Mouse (Mus musculus) liver, embryonic 15.5 days (tissue): Measurements from ENCODE around the gene 2410137M14Rik. TPM values are rescaled to one million over a fixed set of nuclear protein-coding genes. Genes with fewer than 3 reads are reported as not detected.
"Not testable (repeated sequence)": the region's sequence is repeated elsewhere in the genome, so short reads cannot be mapped to it uniquely, and the experiment has no call there.

Source experiments
- ATAC-seq: fragments of 200-750 bp; cut with Nextera tagmentation; 2 replicates; pipeline ENCODE4 v1.8.0; 2017; ENCODE audit warnings: moderate number of reproducible peaks, mild to moderate bottlenecking, moderate library complexity; ENCODE audit not compliant: insufficient read depth
- H3K27ac ChIP-seq: fragments of 300-500 bp; sonication (generic); replicated peaks from 2 replicates; pipeline ENCODE4 v1.5.1; 2015; ENCODE audit warnings: mild to moderate bottlenecking, inconsistent platforms
- H3K27me3 ChIP-seq: fragments of 300-500 bp; sonication (generic); 2 replicates; pipeline ENCODE4 v1.6.1; 2015; ENCODE audit warnings: mild to moderate bottlenecking, inconsistent platforms
- H3K36me3 ChIP-seq: fragments of 300-500 bp; sonication (generic); replicated peaks from 2 replicates; pipeline ENCODE4 v1.6.1; 2015; ENCODE audit warnings: moderate library complexity, mild to moderate bottlenecking, inconsistent platforms
- H3K4me1 ChIP-seq: fragments of 300-500 bp; sonication (generic); replicated peaks from 2 replicates; pipeline ENCODE4 v1.6.1; 2015; ENCODE audit warnings: inconsistent platforms
- H3K4me2 ChIP-seq: fragments of 300-500 bp; sonication (generic); 2 replicates; pipeline ENCODE4 v1.6.1; 2015; ENCODE audit warnings: moderate library complexity, mild to moderate bottlenecking, inconsistent platforms
- H3K4me3 ChIP-seq: fragments of 300-500 bp; sonication (generic); replicated peaks from 2 replicates; pipeline ENCODE4 v1.5.1; 2015; ENCODE audit warnings: mild to moderate bottlenecking, inconsistent platforms
- H3K9ac ChIP-seq: fragments of 300-500 bp; sonication (generic); 2 replicates; pipeline ENCODE4 v1.6.1; 2015; ENCODE audit warnings: moderate library complexity, mild to moderate bottlenecking, inconsistent platforms
- H3K9me3 ChIP-seq: fragments of 300-500 bp; sonication (generic); replicated peaks from 2 replicates; pipeline ENCODE4 v1.6.1; 2016; ENCODE audit warnings: inconsistent platforms
- WGBS: fragments of 180-500 bp; shearing (Covaris S2); methylation state at CpG from one replicate; pipeline ENCODE4 v1.1.7; 2015; ENCODE audit warnings: mixed read lengths; ENCODE audit not compliant: insufficient replicate concordance; 5-methylcytosine and 5-hydroxymethylcytosine counted together
- polyA plus RNA-seq: library from polyadenylated mRNA; unstranded; fragments of >200 nt; fragmentation: Nextera tagmentation; extraction: Ambion mirVana; gene quantifications from 2 replicates; pipeline ENCODE4 v1.2.1, GENCODE M21; 2015

The 2410137M14Rik gene
- polyA plus RNA-seq, 1 experiment from 2014 or later = not detected

DNA sequence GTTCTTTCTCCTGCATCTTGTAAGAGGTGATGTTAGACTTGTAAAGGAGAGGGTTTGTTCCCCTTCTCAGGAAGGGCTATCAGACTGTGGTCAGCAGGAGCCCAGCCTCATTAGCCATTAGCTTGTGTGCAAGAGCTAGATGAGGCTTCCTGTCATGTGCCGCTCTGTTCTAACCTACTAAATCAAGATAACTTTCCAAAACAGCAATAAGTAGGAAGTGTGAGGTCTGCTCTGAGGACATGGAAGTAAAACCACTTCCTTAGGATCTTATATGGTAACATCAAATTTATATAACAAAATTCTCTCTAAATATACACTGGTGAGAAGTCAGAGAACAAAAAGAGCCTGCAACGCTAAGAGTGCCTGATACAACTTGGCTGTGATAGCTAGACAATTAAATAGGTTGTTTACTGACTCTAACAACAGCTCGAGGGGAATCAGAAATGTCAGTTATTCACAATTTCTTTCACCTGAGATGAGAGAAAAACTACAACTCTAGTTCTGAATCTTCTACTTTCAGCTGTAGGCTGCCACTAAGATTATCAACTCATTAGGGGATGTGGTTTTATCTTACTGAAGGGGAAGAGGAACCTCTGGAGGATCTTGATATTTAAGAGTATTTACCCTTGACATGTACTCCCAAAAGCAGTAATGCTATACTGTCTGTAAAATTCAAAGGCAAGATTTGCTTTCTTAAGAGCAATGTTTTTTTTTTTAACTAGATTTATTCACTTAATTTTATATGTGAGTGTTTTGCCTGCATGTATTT is 11.5 kb upstream of the 2410137M14Rik start:
- 10% methylated on average over 3 of the region's 3 CpGs for WGBS
- Histone ChIP-seq H3K9ac (no peak overlapping the region), H3K27ac (no peak overlapping the region), H3K4me2 (no peak overlapping the region), H3K27me3 (peaks cover 22% of the 10 kb centered on the region), H3K36me3 (no peaks in the 10 kb centered on the region), H3K4me3 (no peak overlapping the region), H3K4me1 (no peaks in the 10 kb centered on the region), H3K9me3 (no peaks in the 10 kb centered on the region)
- no peak for ATAC-seq

GRCm38 (mm10) chr17:36990630-36991029 is 9.6 kb upstream of the 2410137M14Rik start:
- whole genome bisulfite sequencing = 67% methylated on average over 6 of the region's 6 CpGs
- H3K4me3 ChIP-seq, H3K9ac ChIP-seq, H3K4me2 ChIP-seq, H3K27ac ChIP-seq, H3K4me1 ChIP-seq, ATAC-seq, H3K9me3 ChIP-seq, H3K36me3 ChIP-seq: not testable (repeated sequence)
- peaks cover 34% of the 10 kb centered on the region for H3K27me3 ChIP-seq

GRCm38 (mm10) chr17:36989437-36989836 is 8.4 kb upstream of the 2410137M14Rik start, which contains the start of gene H2-M5:
Gene H2-M5 (minus strand): TSS chr17:36989537.
- Histone ChIP-seq H3K9me3 (no peaks in the 10 kb centered on the region), H3K36me3 (no peaks in the 10 kb centered on the region), H3K4me2 (no peak within 1 kb of the TSS; the same call in 1 of the 2 replicates), H3K27ac (no peak within 1 kb of the TSS), H3K4me3 (no peak within 1 kb of the TSS), H3K4me1 (no peaks in the 10 kb centered on the region), H3K27me3 (peaks cover 39% of the 10 kb centered on the region), H3K9ac (no peak within 1 kb of the TSS)
- 39% methylated on average over 5 of the region's 5 CpGs for WGBS
- no peak for ATAC-seq

DNA sequence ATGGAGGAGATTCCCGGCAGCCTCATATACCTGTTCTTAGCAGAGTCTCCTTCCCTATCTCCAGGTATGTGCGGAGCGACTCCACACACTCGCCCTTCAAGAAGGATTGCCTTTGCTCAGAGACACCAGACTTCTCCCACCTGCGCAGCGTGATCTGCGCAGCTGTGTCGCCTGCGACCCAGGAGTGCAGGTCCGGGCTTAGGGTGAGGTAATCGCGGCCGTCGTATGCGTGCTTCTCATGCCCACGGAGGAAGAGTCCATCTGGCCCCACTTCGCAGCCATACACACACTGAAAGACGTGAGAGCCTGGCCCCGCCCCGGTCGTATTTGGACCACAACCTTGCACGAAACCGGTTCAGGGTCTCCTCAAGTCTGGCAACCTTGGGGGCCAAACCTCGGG is 7.4 kb upstream of the 2410137M14Rik start:
- Histone ChIP-seq H3K4me2 (no peak overlapping the region; the same call in 1 of the 2 replicates), H3K9me3 (no peaks in the 10 kb centered on the region), H3K27me3 (peaks cover 39% of the 10 kb centered on the region), H3K4me1 (no peaks in the 10 kb centered on the region), H3K9ac (no peak overlapping the region), H3K4me3 (no peak overlapping the region), H3K27ac (no peak overlapping the region), H3K36me3 (no peaks in the 10 kb centered on the region)
- WGBS = 9% methylated on average over 24 of the region's 24 CpGs
- ATAC-seq = no peak

- H3K27ac ChIP-seq = no peak overlapping the region
- ATAC-seq = no peak
- no peaks in the 10 kb centered on the region for H3K9me3 ChIP-seq
- 41% methylated on average over 5 of the region's 5 CpGs for WGBS
- no peak overlapping the region for H3K4me2 ChIP-seq
- no peaks in the 10 kb centered on the region for H3K36me3 ChIP-seq
- H3K27me3 ChIP-seq = peaks cover 36% of the 10 kb centered on the region
- H3K4me1 ChIP-seq = no peaks in the 10 kb centered on the region
- H3K4me3 ChIP-seq = no peak overlapping the region
- H3K9ac ChIP-seq = no peak overlapping the region
These were observed 1.5 kb upstream of the 2410137M14Rik start for GRCm38 (mm10) chr17:36982253-36983155.

DNA sequence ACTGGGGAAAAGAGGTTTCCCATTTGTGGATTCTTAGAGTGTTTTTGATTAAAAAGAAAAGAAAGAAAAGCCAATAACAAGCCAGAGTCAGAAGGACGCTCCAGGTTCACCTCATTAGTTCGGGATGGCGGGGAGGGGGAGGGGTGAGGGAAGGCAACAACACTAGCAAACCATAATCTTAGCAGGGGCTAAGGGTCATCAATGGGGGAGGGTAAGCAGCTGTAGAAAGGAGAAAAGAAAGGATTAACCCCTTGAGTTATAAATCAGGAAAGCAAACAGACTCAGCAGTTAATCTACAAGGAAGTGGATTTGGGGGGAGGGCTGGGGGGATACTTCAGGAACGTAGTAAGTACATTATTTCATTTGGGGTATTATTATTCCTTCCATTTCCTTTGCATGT is 808 bp upstream of the 2410137M14Rik start:
- 13% methylated on average over 4 of the region's 4 CpGs for WGBS
- Histone ChIP-seq H3K9me3 (no peaks in the 10 kb centered on the region), H3K27ac (no peak overlapping the region), H3K36me3 (no peaks in the 10 kb centered on the region), H3K27me3 (peaks cover 29% of the 10 kb centered on the region), H3K4me3 (no peak overlapping the region), H3K9ac (no peak overlapping the region), H3K4me2 (peak overlapping the region; percentile 37; the same call in 1 of the 2 replicates), H3K4me1 (no peaks in the 10 kb centered on the region)
- ATAC-seq = no peak

DNA sequence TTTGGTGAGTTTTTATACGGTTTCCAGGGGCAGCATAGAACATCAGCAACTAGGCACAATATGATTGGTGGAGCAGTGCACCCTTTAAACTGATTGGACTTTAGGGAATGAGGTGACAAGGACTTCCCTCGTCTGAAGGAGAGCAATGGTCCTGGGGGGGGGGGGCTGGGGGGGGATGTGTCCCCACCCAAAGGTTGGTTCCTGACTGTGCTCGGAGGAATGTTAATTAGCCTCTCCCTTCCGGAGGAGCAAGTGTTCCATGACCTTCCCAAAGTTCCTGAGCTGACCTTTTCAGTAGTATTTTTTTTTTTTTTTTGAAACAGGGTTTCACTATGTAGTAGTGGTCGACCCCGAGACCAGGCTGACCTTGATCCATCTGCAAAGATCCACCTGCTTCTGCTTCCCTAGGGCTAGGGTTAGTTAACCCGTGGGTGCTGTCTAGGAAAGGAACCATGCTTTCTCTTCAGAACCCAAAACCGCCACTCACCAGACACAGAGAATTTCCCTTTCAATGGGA is 7.7 kb downstream of the 2410137M14Rik start:
- ATAC-seq = no peak
- Histone ChIP-seq H3K4me2 (no peak overlapping the region), H3K4me3 (no peak overlapping the region), H3K9ac (no peak overlapping the region), H3K27ac (no peak overlapping the region), H3K4me1 (no peaks in the 10 kb centered on the region), H3K27me3 (peaks cover 4% of the 10 kb centered on the region; the same call in 1 of the 2 replicates), H3K9me3 (no peaks in the 10 kb centered on the region), H3K36me3 (no peaks in the 10 kb centered on the region)
- WGBS = 47% methylated on average over 8 of the region's 8 CpGs

- Histone ChIP-seq H3K36me3 (no peaks in the 10 kb centered on the region), H3K4me2 (no peak overlapping the region), H3K9me3 (no peaks in the 10 kb centered on the region), H3K4me1 (no peaks in the 10 kb centered on the region), H3K4me3 (no peak overlapping the region), H3K27me3 (0 out of 2 replicates have a peak, but pooled peaks cover 3% of the 10 kb centered on the region), H3K27ac (no peak overlapping the region), H3K9ac (no peak overlapping the region)
- ATAC-seq = no peak
- 25% methylated on average over 3 of the region's 3 CpGs for WGBS
These were observed 8.2 kb downstream of the 2410137M14Rik start for GRCm38 (mm10) chr17:36972791-36973190.

DNA sequence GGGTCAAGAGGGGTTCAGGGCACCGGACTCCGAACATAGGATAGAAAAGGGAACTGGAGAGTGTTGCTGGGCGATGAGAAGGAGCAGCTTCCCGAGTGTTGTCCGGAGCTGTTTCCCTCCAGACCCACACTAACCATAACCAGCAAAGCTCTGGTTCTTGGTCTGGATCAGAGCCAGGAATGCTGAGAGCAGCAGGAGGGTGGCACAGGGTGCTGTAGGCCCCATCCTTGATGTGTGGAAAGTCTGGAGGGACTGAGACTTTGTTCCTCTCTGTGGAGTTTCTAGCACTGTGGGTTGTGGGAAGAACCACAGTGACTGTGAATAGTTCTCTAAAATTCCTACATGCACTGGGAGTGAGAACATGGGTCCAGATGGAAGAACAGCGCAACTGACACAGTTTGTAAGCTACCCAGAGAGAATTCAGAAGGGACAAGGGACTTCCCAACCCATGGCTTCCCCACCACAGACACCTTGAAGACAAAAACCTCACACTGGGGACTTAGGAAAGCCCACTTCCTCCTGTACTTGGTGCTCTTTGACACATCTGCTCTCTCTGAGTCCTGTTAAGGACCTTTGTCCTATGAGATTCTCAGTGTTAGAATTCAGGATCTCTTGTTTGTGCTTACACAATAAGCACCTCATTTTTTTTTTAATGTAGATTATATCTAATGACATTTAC is 9.7 kb downstream of the 2410137M14Rik start:
- 0 out of 2 replicates have a peak, but pooled peaks cover 3% of the 10 kb centered on the region for H3K27me3 ChIP-seq
- 56% methylated on average over 6 of the region's 6 CpGs for WGBS
- no peak overlapping the region for H3K4me2 ChIP-seq
- H3K9me3 ChIP-seq = no peaks in the 10 kb centered on the region
- no peak overlapping the region for H3K4me3 ChIP-seq
- no peaks in the 10 kb centered on the region for H3K4me1 ChIP-seq
- ATAC-seq = no peak
- no peak overlapping the region for H3K9ac ChIP-seq
- H3K27ac ChIP-seq = no peak overlapping the region
- no peaks in the 10 kb centered on the region for H3K36me3 ChIP-seq

DNA sequence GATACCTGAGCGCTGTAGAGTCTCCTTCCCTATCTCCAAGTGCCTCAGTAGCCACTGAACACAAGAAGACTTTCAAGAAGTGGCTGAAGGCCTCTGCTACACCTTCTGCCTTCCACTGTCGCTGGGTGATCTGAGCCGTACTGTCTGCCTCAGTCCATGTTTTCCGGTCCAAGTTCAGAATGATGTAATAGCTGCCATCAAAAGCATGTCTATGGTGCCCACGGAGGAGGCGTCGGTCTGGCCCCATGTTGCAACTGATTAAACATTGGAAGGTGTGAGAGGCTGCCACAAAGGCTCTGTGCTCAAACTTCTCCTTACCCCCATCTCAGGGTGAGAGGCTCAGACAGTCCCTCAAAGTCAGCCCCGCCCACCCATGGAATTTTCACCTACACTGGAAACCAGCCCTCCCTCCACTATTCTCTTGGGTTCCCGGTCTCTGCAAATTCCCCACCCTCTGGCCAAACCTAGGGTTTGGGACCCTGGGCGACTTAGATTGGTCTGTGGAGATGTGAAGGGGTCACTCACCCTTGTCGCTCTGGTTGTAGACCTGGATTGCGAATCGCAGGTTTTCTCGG is 10.6 kb downstream of the 2410137M14Rik start:
- no peaks in the 10 kb centered on the region for H3K4me1 ChIP-seq
- 65% methylated on average over 14 of the region's 14 CpGs for WGBS
- peak; percentile 31 for ATAC-seq
- no peak overlapping the region for H3K9ac ChIP-seq
- no peak overlapping the region for H3K27ac ChIP-seq
- no peak overlapping the region for H3K4me3 ChIP-seq
- H3K27me3 ChIP-seq = 0 out of 2 replicates have a peak, but pooled peaks cover 3% of the 10 kb centered on the region
- no peaks in the 10 kb centered on the region for H3K36me3 ChIP-seq
- H3K9me3 ChIP-seq = no peaks in the 10 kb centered on the region
- H3K4me2 ChIP-seq = no peak overlapping the region
